Mouse (Mus musculus) heart, embryonic 12.5 days (tissue): ENCODE results near the gene Gli3. TPM values are rescaled to one million over a fixed set of nuclear protein-coding genes. Genes with fewer than 3 reads are reported as not detected.

Experiments
- ATAC-seq: fragments of 200-750 bp; cut with Nextera tagmentation; 2 replicates; pipeline ENCODE4 v1.8.0; 2017; ENCODE audit warnings: moderate TSS enrichment, moderate library complexity; ENCODE audit not compliant: insufficient number of reproducible peaks, low FRiP score
- H3K27ac ChIP-seq: fragments of 300-500 bp; sonication (generic); 2 replicates; pipeline ENCODE4 v1.5.1; 2016; ENCODE audit warnings: mild to moderate bottlenecking, moderate library complexity; ENCODE audit not compliant: poor library complexity, severe bottlenecking
- H3K27me3 ChIP-seq: fragments of 300-500 bp; sonication (generic); replicated peaks from 2 replicates; pipeline ENCODE4 v1.6.1; 2016; ENCODE audit warnings: mild to moderate bottlenecking, moderate library complexity
- H3K36me3 ChIP-seq: fragments of 300-500 bp; sonication (generic); 2 replicates; pipeline ENCODE4 v1.6.1; 2016; ENCODE audit warnings: mild to moderate bottlenecking, moderate library complexity
- H3K4me1 ChIP-seq: fragments of 300-500 bp; sonication (generic); replicated peaks from 2 replicates; pipeline ENCODE4 v1.6.1; 2016; ENCODE audit warnings: mild to moderate bottlenecking
- H3K4me2 ChIP-seq: fragments of 300-500 bp; sonication (generic); 2 replicates; pipeline ENCODE4 v1.6.1; 2016; ENCODE audit warnings: mild to moderate bottlenecking, moderate library complexity
- H3K4me3 ChIP-seq: fragments of 300-500 bp; sonication (generic); 2 replicates; pipeline ENCODE4 v1.5.1; 2016; ENCODE audit warnings: mild to moderate bottlenecking
- H3K9ac ChIP-seq: fragments of 300-500 bp; sonication (generic); 2 replicates; pipeline ENCODE4 v1.6.1; 2016; ENCODE audit warnings: mild to moderate bottlenecking, moderate library complexity
- H3K9me3 ChIP-seq: fragments of 300-500 bp; sonication (generic); replicated peaks from 2 replicates; pipeline ENCODE4 v1.6.1; 2016; ENCODE audit warnings: mild to moderate bottlenecking, moderate library complexity
- WGBS: fragments of 180-500 bp; shearing (Covaris S2); methylation state at CpG from one replicate; pipeline ENCODE4 v1.1.7; 2016; 5-methylcytosine and 5-hydroxymethylcytosine counted together
- polyA plus RNA-seq: library from polyadenylated mRNA; unstranded; fragments of >200 nt; fragmentation: Nextera tagmentation; extraction: Ambion mirVana; gene quantifications from 2 replicates; pipeline ENCODE4 v1.2.1, GENCODE M21; 2016

The Gli3 gene
- polyA plus RNA-seq, 1 experiment from 2014 or later: 10.0 TPM

DNA sequence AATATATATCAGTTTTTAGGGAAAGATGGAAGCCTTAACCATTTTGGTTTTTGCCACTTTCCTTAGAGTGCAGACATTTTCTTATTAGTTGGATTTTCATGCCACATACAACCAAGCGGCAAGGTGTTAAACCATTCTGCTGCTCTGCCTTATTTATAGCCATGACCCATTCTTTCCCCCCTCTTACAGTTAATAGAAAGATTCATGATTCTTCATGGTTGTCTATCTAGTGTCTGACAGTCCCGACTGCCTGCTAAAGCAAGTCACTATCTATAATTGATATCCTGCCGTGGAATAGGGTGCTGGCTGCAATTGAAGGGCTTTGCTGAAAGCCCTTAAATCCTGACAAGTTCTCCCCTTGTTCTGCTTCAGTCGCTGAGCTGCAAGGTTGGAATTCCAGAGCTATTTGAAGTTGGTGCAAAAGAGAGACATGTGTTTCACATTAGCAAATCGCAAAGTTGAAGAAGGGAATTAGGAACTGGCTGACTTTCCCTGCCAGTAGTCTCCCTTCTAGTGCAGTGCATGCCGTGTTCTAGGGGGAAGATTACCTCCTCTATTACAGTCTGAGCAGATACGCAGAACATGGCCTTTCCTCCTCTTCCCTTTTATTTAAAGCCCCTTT lies 201.7 kb downstream of the Gli3 start:
- peaks cover 10% of the 10 kb centered on the region for H3K4me1 ChIP-seq
- WGBS: 15% methylated on average over 7 of the region's 7 CpGs
- H3K4me3 ChIP-seq: no peak overlapping the region
- no peak overlapping the region for H3K9ac ChIP-seq
- 0 out of 2 replicates have a peak overlapping the region, but pooled peaks have one; percentile 28 for H3K27ac ChIP-seq
- peaks cover 57% of the 10 kb centered on the region for H3K27me3 ChIP-seq
- H3K4me2 ChIP-seq: peak overlapping the region; percentile 4; the same call in 1 of the 2 replicates
- ATAC-seq: peak; percentile 57; the same call in 1 of the 2 replicates
- H3K9me3 ChIP-seq: no peaks in the 10 kb centered on the region
- peaks cover 23% of the 10 kb centered on the region; the same call in 1 of the 2 replicates for H3K36me3 ChIP-seq

GRCm38 (mm10) chr13:15665514-15665913 lies 202.5 kb downstream of the Gli3 start:
- Histone ChIP-seq H3K27me3 (peaks cover 57% of the 10 kb centered on the region), H3K4me2 (no peak overlapping the region), H3K4me1 (peaks cover 10% of the 10 kb centered on the region), H3K27ac (no peak overlapping the region), H3K36me3 (peaks cover 20% of the 10 kb centered on the region; the same call in 1 of the 2 replicates), H3K9me3 (no peaks in the 10 kb centered on the region), H3K9ac (no peak overlapping the region), H3K4me3 (no peak overlapping the region)
- WGBS: 79% methylated on average over 8 of the region's 8 CpGs
- ATAC-seq: no peak

DNA sequence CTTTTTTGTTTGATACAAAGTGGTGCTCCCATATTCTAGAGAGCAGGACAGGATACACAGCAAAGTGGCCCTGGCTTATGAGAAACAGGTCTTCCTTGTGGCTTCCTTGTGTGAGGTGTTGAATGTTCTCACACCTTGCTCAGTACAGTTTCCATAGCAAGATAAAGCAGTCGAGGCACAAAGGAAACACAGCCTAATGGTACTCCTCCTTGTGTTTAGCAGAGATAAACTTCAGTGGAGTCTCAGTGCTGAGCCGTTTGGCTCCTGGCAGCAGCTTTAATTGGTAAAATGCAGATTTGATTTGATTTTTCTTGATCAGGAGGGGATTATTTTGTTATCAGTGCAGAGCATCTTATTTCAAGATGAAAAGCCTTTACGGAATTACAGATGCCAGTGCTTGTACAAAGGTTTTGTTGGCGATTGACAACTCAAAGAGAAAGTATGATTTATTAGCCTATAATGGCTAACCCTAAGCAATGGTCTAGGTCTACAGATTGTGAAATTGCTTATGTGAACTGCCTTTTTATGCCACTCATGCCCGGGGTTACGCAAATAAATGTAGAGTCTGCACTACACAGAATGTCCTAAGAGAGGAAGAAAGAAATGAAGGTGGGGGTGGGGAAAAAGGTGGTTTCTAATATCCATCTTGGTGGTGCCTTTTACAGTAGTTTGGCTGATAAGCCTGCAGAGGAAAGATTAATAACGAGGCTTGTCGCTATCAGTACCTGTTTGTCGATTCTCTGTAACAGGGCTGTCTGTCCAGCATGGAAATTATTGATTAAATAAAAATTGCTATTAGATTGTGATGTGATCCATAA lies 207.3 kb downstream of the Gli3 start:
- 55% methylated on average over 9 of the region's 9 CpGs for WGBS
- Histone ChIP-seq H3K9ac (no peak overlapping the region), H3K9me3 (no peaks in the 10 kb centered on the region), H3K27me3 (peaks cover 53% of the 10 kb centered on the region), H3K4me2 (no peak overlapping the region), H3K4me1 (peaks cover 10% of the 10 kb centered on the region), H3K36me3 (no peaks in the 10 kb centered on the region), H3K4me3 (no peak overlapping the region), H3K27ac (no peak overlapping the region)
- ATAC-seq: no peak

GRCm38 (mm10) chr13:15670962-15671313 lies 207.9 kb downstream of the Gli3 start:
- no peak overlapping the region for H3K9ac ChIP-seq
- WGBS: 54% methylated on average over 4 of the region's 4 CpGs
- H3K27me3 ChIP-seq: peaks cover 49% of the 10 kb centered on the region

DNA sequence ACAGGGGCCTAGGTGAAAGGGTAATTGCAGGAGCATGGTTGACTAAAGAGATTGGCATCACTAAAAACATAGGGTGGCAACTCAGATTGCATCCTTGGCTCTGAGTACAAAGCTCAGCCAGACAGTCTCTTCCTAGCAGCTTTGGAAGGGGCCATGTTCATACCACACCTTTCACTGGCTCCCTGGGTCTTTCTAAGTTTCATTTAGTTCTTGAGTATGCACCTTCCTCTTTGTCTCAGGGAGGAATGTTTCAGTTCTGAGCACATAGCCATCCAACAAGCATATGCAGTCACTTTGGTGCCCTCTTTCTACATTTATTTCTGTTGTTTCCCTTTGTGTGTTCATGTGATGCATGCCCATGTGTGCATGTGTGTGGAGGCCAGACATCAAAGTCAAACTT lies 212.4 kb downstream of the Gli3 start:
- H3K36me3 ChIP-seq: no peaks in the 10 kb centered on the region
- no peaks in the 10 kb centered on the region for H3K9me3 ChIP-seq
- no peak for ATAC-seq
- H3K27ac ChIP-seq: no peak overlapping the region
- no peak overlapping the region for H3K4me2 ChIP-seq
- H3K9ac ChIP-seq: no peak overlapping the region
- H3K4me1 ChIP-seq: no peaks in the 10 kb centered on the region
- peaks cover 28% of the 10 kb centered on the region for H3K27me3 ChIP-seq
- H3K4me3 ChIP-seq: no peak overlapping the region

More at GRCm38 (mm10) chr13:15670962-15671313, 207.9 kb downstream of the Gli3 start:
- Histone ChIP-seq H3K36me3 (no peaks in the 10 kb centered on the region), H3K9me3 (no peaks in the 10 kb centered on the region), H3K4me1 (peaks cover 5% of the 10 kb centered on the region; the same call in 1 of the 2 replicates), H3K27ac (no peak overlapping the region), H3K4me3 (no peak overlapping the region), H3K4me2 (no peak overlapping the region)
- no peak for ATAC-seq

DNA sequence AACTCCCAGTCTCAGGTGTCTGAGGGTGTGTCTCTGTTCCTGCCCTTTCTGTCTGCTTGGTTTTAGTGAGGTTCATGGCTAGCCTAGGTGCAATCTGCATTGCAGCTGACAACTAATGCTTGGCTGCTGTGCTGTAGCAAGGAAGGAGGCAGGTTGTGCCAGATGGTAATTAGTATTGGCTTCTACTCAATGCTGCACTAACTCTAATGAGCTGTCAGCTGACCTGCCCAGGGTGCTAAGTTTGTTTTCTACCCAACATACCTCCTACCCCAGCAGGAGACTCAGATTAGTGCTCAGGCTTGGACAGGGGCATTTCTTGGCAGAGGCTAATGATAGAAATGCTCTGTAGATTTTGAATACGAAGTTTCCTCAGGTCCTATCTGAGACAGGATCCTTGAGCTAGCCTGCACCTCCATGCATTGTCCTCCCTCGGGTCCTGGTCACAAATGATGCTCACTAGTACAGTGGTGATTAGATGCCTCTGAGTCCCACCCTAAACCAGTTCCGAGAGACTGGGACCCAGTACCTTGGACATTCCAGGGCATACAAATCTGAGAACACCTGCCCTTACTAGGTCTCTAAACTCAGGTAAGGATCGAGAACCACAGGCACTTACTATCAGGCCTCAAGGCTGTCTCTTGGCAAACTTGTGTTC lies 214.2 kb downstream of the Gli3 start:
- Histone ChIP-seq H3K27ac (no peak overlapping the region), H3K9ac (no peak overlapping the region), H3K36me3 (no peaks in the 10 kb centered on the region), H3K4me3 (no peak overlapping the region), H3K27me3 (peaks cover 23% of the 10 kb centered on the region), H3K4me2 (no peak overlapping the region), H3K9me3 (no peaks in the 10 kb centered on the region), H3K4me1 (no peaks in the 10 kb centered on the region)
- 75% methylated on average over 4 of the region's 4 CpGs for WGBS
- no peak for ATAC-seq

GRCm38 (mm10) chr13:15681530-15681929 lies 218.5 kb downstream of the Gli3 start:
- WGBS: 89% methylated on average over 1 of the region's 1 CpGs
- peaks cover 11% of the 10 kb centered on the region for H3K27me3 ChIP-seq
- no peak for ATAC-seq
- peaks cover 3% of the 10 kb centered on the region; the same call in 1 of the 2 replicates for H3K4me1 ChIP-seq
- H3K4me3 ChIP-seq: no peak overlapping the region
- H3K9me3 ChIP-seq: no peaks in the 10 kb centered on the region
- no peaks in the 10 kb centered on the region for H3K36me3 ChIP-seq
- no peak overlapping the region for H3K9ac ChIP-seq
- H3K4me2 ChIP-seq: no peak overlapping the region
- H3K27ac ChIP-seq: no peak overlapping the region

DNA sequence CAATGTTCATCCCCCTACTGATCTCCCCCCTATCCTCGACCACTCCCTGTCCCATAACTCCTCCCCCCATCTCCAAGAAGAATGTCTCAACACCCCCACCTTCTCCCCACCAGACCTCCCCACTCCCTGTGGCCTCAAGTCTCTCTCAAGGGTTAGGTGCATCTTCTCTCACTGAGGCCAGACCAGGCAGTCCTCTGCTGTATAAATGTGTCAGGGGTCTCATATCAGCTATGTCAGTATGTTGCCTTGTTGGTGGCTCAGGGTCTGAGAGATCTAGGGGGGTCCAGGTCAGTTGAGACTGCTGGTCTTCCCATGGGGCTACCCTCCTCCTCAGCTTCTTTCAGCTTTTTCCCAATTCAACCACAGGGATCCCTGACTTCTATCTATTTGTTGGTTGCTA lies 220.0 kb downstream of the Gli3 start:
- H3K9ac ChIP-seq: no peak overlapping the region
- H3K9me3 ChIP-seq: no peaks in the 10 kb centered on the region
- H3K27ac ChIP-seq: no peak overlapping the region
- WGBS: 31% methylated on average over 1 of the region's 1 CpGs
- no peaks in the 10 kb centered on the region for H3K36me3 ChIP-seq
- peaks cover 3% of the 10 kb centered on the region; the same call in 1 of the 2 replicates for H3K4me1 ChIP-seq
- no peak overlapping the region for H3K4me3 ChIP-seq
- no peak for ATAC-seq
- H3K27me3 ChIP-seq: peaks cover 3% of the 10 kb centered on the region; the same call in 1 of the 2 replicates
- no peak overlapping the region for H3K4me2 ChIP-seq

DNA sequence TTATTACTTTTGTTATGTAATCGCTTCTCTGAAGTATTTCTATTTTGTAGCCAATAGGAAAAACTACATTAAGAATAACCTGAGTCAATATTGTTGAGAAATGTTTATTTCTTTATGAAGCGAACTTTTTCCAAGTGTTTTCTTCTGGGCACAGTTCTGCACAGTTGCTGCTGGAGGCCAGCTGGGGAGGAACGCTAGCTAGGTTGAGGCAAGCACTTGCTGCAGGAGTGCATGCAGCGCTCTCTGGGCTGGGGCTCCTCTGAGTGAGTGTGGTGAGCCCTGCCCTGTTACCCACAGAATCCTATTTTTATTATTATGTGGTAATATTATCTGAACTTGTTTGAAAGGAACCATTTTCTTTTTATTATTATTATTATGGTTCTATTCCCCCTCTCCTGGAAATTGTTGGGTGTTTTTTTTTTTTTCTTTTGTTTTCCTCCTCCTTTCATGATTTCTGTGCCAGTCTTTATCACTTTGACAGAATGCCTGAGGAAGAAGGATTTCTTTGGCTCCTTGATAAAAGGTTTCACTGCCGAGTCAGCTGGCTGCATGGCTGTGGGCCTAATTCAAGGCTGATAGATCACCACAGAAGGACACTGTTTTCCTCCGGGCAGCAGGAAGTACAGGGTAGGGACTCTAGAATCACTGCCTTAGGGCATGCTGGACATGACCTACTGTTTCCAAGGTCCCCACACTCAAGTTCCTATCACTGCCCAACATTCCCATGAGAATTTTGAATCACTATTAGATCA lies 225.2 kb downstream of the Gli3 start:
- Histone ChIP-seq H3K27ac (no peak overlapping the region), H3K27me3 (no peaks in the 10 kb centered on the region), H3K4me1 (peaks cover 6% of the 10 kb centered on the region; the same call in 1 of the 2 replicates), H3K36me3 (no peaks in the 10 kb centered on the region), H3K9me3 (no peaks in the 10 kb centered on the region), H3K9ac (no peak overlapping the region), H3K4me2 (no peak overlapping the region), H3K4me3 (no peak overlapping the region)
- 60% methylated on average over 6 of the region's 6 CpGs for WGBS
- ATAC-seq: no peak

- no peak overlapping the region for H3K27ac ChIP-seq
- WGBS: 75% methylated on average over 5 of the region's 5 CpGs
- H3K9ac ChIP-seq: no peak overlapping the region
- 0 out of 2 replicates have a peak, but pooled peaks cover under 1% of the 10 kb centered on the region for H3K27me3 ChIP-seq
- peaks cover 6% of the 10 kb centered on the region; the same call in 1 of the 2 replicates for H3K4me1 ChIP-seq
- H3K4me2 ChIP-seq: no peak overlapping the region
- no peaks in the 10 kb centered on the region for H3K9me3 ChIP-seq
- H3K36me3 ChIP-seq: no peaks in the 10 kb centered on the region
- no peak for ATAC-seq
- no peak overlapping the region for H3K4me3 ChIP-seq
Observed at GRCm38 (mm10) chr13:15688826-15689501, 225.9 kb downstream of the Gli3 start.
